9 mouse cellular contexts compared by ENCODE assay signal in the genomic region with DNA sequence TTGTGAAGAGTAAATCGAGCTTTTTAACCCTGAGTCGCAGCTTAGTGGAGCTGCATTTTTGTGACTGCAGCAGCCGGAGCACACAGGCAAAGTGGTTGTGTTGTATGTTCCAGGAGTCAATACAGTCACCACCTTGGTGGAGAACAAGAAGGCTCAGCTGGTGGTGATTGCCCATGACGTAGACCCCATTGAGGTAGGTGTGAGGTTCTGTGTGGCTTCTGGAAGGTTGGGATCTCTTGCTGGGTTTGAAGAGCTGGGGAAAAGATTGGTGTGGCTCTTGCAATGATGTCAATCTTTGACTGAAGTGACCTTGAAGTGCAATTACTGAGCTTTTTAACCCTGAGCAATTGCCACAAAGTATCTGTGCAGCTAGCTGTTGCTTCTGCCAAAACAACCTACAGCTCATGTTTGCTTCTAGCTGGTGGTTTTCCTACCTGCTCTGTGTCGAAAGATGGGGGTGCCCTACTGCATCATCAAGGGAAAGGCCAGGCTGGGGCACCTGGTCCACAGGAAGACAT. TPM values are rescaled to one million over a fixed set of nuclear protein-coding genes. Genes with fewer than 3 reads are reported as not detected.
DNase-seq lines count a peak whose midpoint lies in the region; ATAC-seq and TF ChIP-seq lines count a peak whose summit lies in the region.
"Had no signal": no experiment of that assay in that cellular context is flagged by ENCODE, and none has a peak within 500 bp of the region (broad histone marks: within the 10 kb centered on the region; RNA-seq: fewer than 3 reads in every experiment).

No protein-coding gene starts in this region.

- H3K27ac ChIP-seq in ES-Bruce4 (ENCODE audit: insufficient read depth, low read length), result 0 out of 2 replicates have a peak overlapping the region, but pooled peaks have one; percentile 9
- H3K27ac ChIP-seq in heart, embryonic 16.5 days (ENCODE audit: low read length), result no peak overlapping the region
- H3K27ac ChIP-seq in liver, embryonic 16.5 days (ENCODE audit: low read length), result no peak overlapping the region

- H3K36me3 ChIP-seq in ES-Bruce4 (ENCODE audit: control insufficient read depth, insufficient read depth, low read length, poor library complexity, severe bottlenecking), result peaks cover 42% of the 10 kb centered on the region
- H3K36me3 ChIP-seq in heart, embryonic 16.5 days (ENCODE audit: control insufficient read depth, insufficient read depth), result peaks cover 34% of the 10 kb centered on the region
- H3K36me3 ChIP-seq in liver, embryonic 16.5 days (ENCODE audit: control insufficient read depth, insufficient read depth), result peaks cover 36% of the 10 kb centered on the region

- H3K9me3 ChIP-seq in ES-Bruce4 (replicated peaks; ENCODE audit: control insufficient read depth, insufficient read depth, low read length, poor library complexity, severe bottlenecking), result no peaks in the 10 kb centered on the region
- no peaks in the 10 kb centered on the region for H3K9me3 ChIP-seq in heart, embryonic 16.5 days (replicated peaks; ENCODE audit: control insufficient read depth, low read length)
- H3K9me3 ChIP-seq in liver, embryonic 16.5 days (replicated peaks; ENCODE audit: control insufficient read depth, low read length), result no peaks in the 10 kb centered on the region

- H3K4me1 ChIP-seq in ES-Bruce4 (ENCODE audit: control insufficient read depth, insufficient read depth, low read length), result no peaks in the 10 kb centered on the region
- peaks cover 39% of the 10 kb centered on the region for H3K4me1 ChIP-seq in heart, embryonic 16.5 days (ENCODE audit: control insufficient read depth, insufficient read depth, low read length)
- H3K4me1 ChIP-seq in liver, embryonic 16.5 days (ENCODE audit: control insufficient read depth, low read depth, low read length), result peaks cover 46% of the 10 kb centered on the region

- no peaks in the 10 kb centered on the region for H3K27me3 ChIP-seq in ES-Bruce4 (ENCODE audit: control insufficient read depth, insufficient read depth, low read length, poor library complexity, severe bottlenecking)
- no peaks in the 10 kb centered on the region for H3K27me3 ChIP-seq in heart, embryonic 16.5 days (ENCODE audit: control insufficient read depth, insufficient read depth, low read length)
- no peaks in the 10 kb centered on the region for H3K27me3 ChIP-seq in liver, embryonic 16.5 days (ENCODE audit: control insufficient read depth, insufficient read depth, low read depth, low read length)

- no peak for TF ChIP-seq CTCF in ES-Bruce4 (IDR thresholded peaks at IDR 0.05; ENCODE audit: low read depth, low read length)

- peak overlapping the region; percentile 93 for H3K9ac ChIP-seq in ES-Bruce4 (ENCODE audit: low read depth, poor library complexity, severe bottlenecking)
- peak overlapping the region; percentile 94 for H3K9ac ChIP-seq in heart, embryonic 16.5 days (ENCODE audit: low read length)
- peak overlapping the region; percentile 85 for H3K9ac ChIP-seq in liver, embryonic 16.5 days (ENCODE audit: low read depth, low read length)

- 67% methylated on average over 5 of the region's 5 CpGs for WGBS in heart, embryonic 16.5 days
- WGBS in liver, embryonic 16.5 days (ENCODE audit: insufficient replicate concordance), result 42% methylated on average over 5 of the region's 5 CpGs

- no peak for ATAC-seq in heart, embryonic 16.5 days (replicated peaks; ENCODE audit: extremely low read depth, insufficient read depth, low FRiP score)
- no peak for ATAC-seq in liver, embryonic 16.5 days (ENCODE audit: low read depth)

- no peak for TF ChIP-seq EP300 in ES-Bruce4 (IDR thresholded peaks at IDR 0.05; ENCODE audit: insufficient read depth, low read depth, low read length)

- no peak for TF ChIP-seq POLR2A in ES-Bruce4 (IDR thresholded peaks at IDR 0.05; ENCODE audit: insufficient read depth, low read length)

- H3K4me3 ChIP-seq in ES-Bruce4 (ENCODE audit: low read depth, low read length), result peak overlapping the region; percentile 99
- peak overlapping the region; percentile 91 for H3K4me3 ChIP-seq in heart, embryonic 16.5 days (ENCODE audit: low read length)
- H3K4me3 ChIP-seq in liver, embryonic 16.5 days (ENCODE audit: low read depth, low read length), result peak overlapping the region; percentile 69

- peak; percentile 78 for DNase-seq in heart, adult 11 months
- DNase-seq in heart, adult 8-10 months (ENCODE audit: low spot score), result no peak
- no peak for DNase-seq in retina, embryonic 14.5 days (ENCODE audit: low spot score)
- DNase-seq in adrenal gland, postnatal 14 days, result no peak
- no peak for DNase-seq in adrenal gland, postnatal 36 days
- DNase-seq: B cell, adult 2 months had no signal

- H3K4me2 ChIP-seq in heart, embryonic 16.5 days (ENCODE audit: low read depth, low read length), result peak overlapping the region; percentile 99
- H3K4me2 ChIP-seq in liver, embryonic 16.5 days (ENCODE audit: low read depth, low read length), result peak overlapping the region; percentile 74

RNA-seq across cellular contexts. Expression of a gene that starts 1.7 kb away (rescaled TPM):
- total RNA-seq in heart, adult 8-10 months (2022), result 100 to 1,000 TPM; 268 to 317 (median 304) TPM
- 717 and 722 TPM in 2 replicates for polyA plus RNA-seq in ES-Bruce4 (2011; ENCODE audit: insufficient read depth, insufficient read length, low read depth, missing spikeins)
- 287 and 336 TPM in 2 replicates for polyA plus RNA-seq in heart, embryonic 16.5 days (2015; fragmentation: Nextera tagmentation; extraction: Ambion mirVana)
- 297 and 333 TPM in 2 replicates for polyA plus RNA-seq in liver, embryonic 16.5 days (2015; fragmentation: Nextera tagmentation; extraction: Ambion mirVana)
- 490 and 536 TPM in 2 replicates for total RNA-seq in adrenal gland, postnatal 14 days (2021)
- 100 to 1,000 TPM; 527 to 531 TPM for total RNA-seq in adrenal gland, postnatal 36 days (2021)

RNA-seq across cellular contexts. Expression of a gene that starts 1.8 kb away (rescaled TPM):
- total RNA-seq in heart, adult 8-10 months (2022), result 10 to 100 TPM; 24.2 to 26.9 (median 24.8) TPM
- polyA plus RNA-seq in ES-Bruce4 (2011; ENCODE audit: insufficient read depth, insufficient read length, low read depth, missing spikeins), result 11.1 and 12.6 TPM in 2 replicates
- 43.7 and 45.4 TPM in 2 replicates for polyA plus RNA-seq in heart, embryonic 16.5 days (2015; fragmentation: Nextera tagmentation; extraction: Ambion mirVana)
- 19.5 and 20.8 TPM in 2 replicates for polyA plus RNA-seq in liver, embryonic 16.5 days (2015; fragmentation: Nextera tagmentation; extraction: Ambion mirVana)
- total RNA-seq in adrenal gland, postnatal 14 days (2021), result 42.8 and 50.4 TPM in 2 replicates
- total RNA-seq in adrenal gland, postnatal 36 days (2021), result 10 to 100 TPM; 54.5 to 56.6 TPM

RNA-seq across cellular contexts. Expression of a gene that starts 3.9 kb away (rescaled TPM):
- 10 to 100 TPM; 15.0 to 21.4 (median 17.0) TPM for total RNA-seq in heart, adult 8-10 months (2022)
- 47.7 and 62.5 TPM in 2 replicates for polyA plus RNA-seq in ES-Bruce4 (2011; ENCODE audit: insufficient read depth, insufficient read length, low read depth, missing spikeins)
- polyA plus RNA-seq in heart, embryonic 16.5 days (2015; fragmentation: Nextera tagmentation; extraction: Ambion mirVana), result 36.2 and 38.1 TPM in 2 replicates
- 17.4 and 17.9 TPM in 2 replicates for polyA plus RNA-seq in liver, embryonic 16.5 days (2015; fragmentation: Nextera tagmentation; extraction: Ambion mirVana)
- total RNA-seq in adrenal gland, postnatal 14 days (2021), result 33.0 and 35.2 TPM in 2 replicates
- total RNA-seq in adrenal gland, postnatal 36 days (2021), result 10 to 100 TPM; 37.5 to 40.1 TPM

RNA-seq across cellular contexts. Expression of a gene that starts 4.0 kb away (rescaled TPM):
- 10 to 100 TPM; 58.5 to 70.1 (median 64.5) TPM for total RNA-seq in heart, adult 8-10 months (2022)
- polyA plus RNA-seq in ES-Bruce4 (2011; ENCODE audit: insufficient read depth, insufficient read length, low read depth, missing spikeins), result 40.6 and 41.1 TPM in 2 replicates
- 46.8 and 47.6 TPM in 2 replicates for polyA plus RNA-seq in heart, embryonic 16.5 days (2015; fragmentation: Nextera tagmentation; extraction: Ambion mirVana)
- polyA plus RNA-seq in liver, embryonic 16.5 days (2015; fragmentation: Nextera tagmentation; extraction: Ambion mirVana), result 31.5 and 32.4 TPM in 2 replicates
- total RNA-seq in adrenal gland, postnatal 14 days (2021), result 81.6 and 84.1 TPM in 2 replicates
- total RNA-seq in adrenal gland, postnatal 36 days (2021), result 100 to 1,000 TPM in 1 of 2 experiments, 10 to 100 TPM in 1; 99.3 to 120 TPM

RNA-seq across cellular contexts. Expression of a gene that starts 9.6 kb away (rescaled TPM):
- total RNA-seq in heart, adult 8-10 months (2022), result 10 to 100 TPM; 11.0 to 13.7 (median 12.1) TPM
- 48.3 and 48.5 TPM in 2 replicates for polyA plus RNA-seq in ES-Bruce4 (2011; ENCODE audit: insufficient read depth, insufficient read length, low read depth, missing spikeins)
- 15.1 and 16.0 TPM in 2 replicates for polyA plus RNA-seq in heart, embryonic 16.5 days (2015; fragmentation: Nextera tagmentation; extraction: Ambion mirVana)
- polyA plus RNA-seq in liver, embryonic 16.5 days (2015; fragmentation: Nextera tagmentation; extraction: Ambion mirVana), result 8.7 and 9.4 TPM in 2 replicates
- total RNA-seq in adrenal gland, postnatal 14 days (2021), result 26.8 and 32.1 TPM in 2 replicates
- total RNA-seq in adrenal gland, postnatal 36 days (2021), result 10 to 100 TPM; 28.5 to 32.7 TPM
